Mouse (Mus musculus): ENCODE data around the gene Ttll3. TPM values are rescaled to one million over a fixed set of nuclear protein-coding genes. Genes with fewer than 3 reads are reported as not detected.

The Ttll3 gene
- polyA plus RNA-seq, 1 experiment from 2014 or later = 2.5 TPM

DNA sequence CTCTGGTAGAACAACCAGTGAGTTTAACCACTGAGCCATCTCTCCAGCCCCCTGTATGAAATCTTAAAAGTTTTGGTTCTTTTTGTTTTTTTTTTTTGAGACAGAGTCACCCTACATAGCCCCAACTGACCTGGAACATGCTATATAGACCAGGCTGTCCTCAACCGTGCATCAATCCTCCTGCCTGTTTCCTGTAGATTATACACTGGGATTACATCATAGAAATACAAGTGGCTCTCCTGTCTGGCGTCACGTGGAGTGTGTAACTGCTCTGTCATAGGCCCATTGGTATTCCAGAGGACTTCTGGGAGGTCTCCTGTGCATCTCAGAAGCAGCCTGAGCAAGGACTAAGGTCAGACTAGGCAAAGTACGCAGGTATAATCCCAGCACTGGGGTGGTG is 33.9 kb downstream of the Ttll3 start:
- no peaks in the 10 kb centered on the region for H3K36me3 ChIP-seq (ENCODE audit: control insufficient read depth, insufficient read depth, low read length)
- peaks cover 7% of the 10 kb centered on the region; the same call in 1 of the 2 replicates for H3K4me1 ChIP-seq (ENCODE audit: control insufficient read depth, insufficient read depth, low read length)
- 69% methylated on average over 4 of the region's 4 CpGs for WGBS
- H3K27ac ChIP-seq (ENCODE audit: low read depth, low read length) = no peak overlapping the region
- no peak overlapping the region for H3K4me2 ChIP-seq (ENCODE audit: low read length)
- ATAC-seq (no peak), DNase-seq (ENCODE audit: low spot score) (no peak)
- no peak overlapping the region for H3K4me3 ChIP-seq (ENCODE audit: low read depth, low read length)
- H3K9ac ChIP-seq (ENCODE audit: low read length) = no peak overlapping the region
- H3K9me3 ChIP-seq (replicated peaks; ENCODE audit: control insufficient read depth, low read length) = no peaks in the 10 kb centered on the region
- H3K27me3 ChIP-seq (replicated peaks; ENCODE audit: control insufficient read depth, insufficient read depth, low read length) = no peaks in the 10 kb centered on the region

GRCm38 (mm10) chr6:113424187-113424586 is 35.1 kb downstream of the Ttll3 start:
- Histone ChIP-seq H3K4me3 (ENCODE audit: low read depth, low read length) (no peak overlapping the region), H3K4me2 (ENCODE audit: low read length) (no peak overlapping the region), H3K9me3 (replicated peaks; ENCODE audit: control insufficient read depth, low read length) (no peaks in the 10 kb centered on the region), H3K4me1 (ENCODE audit: control insufficient read depth, insufficient read depth, low read length) (no peaks in the 10 kb centered on the region), H3K36me3 (ENCODE audit: control insufficient read depth, insufficient read depth, low read length) (no peaks in the 10 kb centered on the region), H3K27me3 (replicated peaks; ENCODE audit: control insufficient read depth, insufficient read depth, low read length) (no peaks in the 10 kb centered on the region), H3K27ac (ENCODE audit: low read depth, low read length) (no peak overlapping the region), H3K9ac (ENCODE audit: low read length) (no peak overlapping the region)
- 90% methylated on average over 7 of the region's 7 CpGs for WGBS
- ATAC-seq (no peak), DNase-seq (ENCODE audit: low spot score) (no peak)

- WGBS = 90% methylated on average over 4 of the region's 4 CpGs
- ATAC-seq = no peak
- H3K4me1 ChIP-seq (ENCODE audit: control insufficient read depth, insufficient read depth, low read length) = no peaks in the 10 kb centered on the region
- no peak overlapping the region for H3K4me3 ChIP-seq (ENCODE audit: low read depth, low read length)
- H3K36me3 ChIP-seq (ENCODE audit: control insufficient read depth, insufficient read depth, low read length) = no peaks in the 10 kb centered on the region
- no peak overlapping the region for H3K27ac ChIP-seq (ENCODE audit: low read depth, low read length)
- H3K27me3 ChIP-seq (replicated peaks; ENCODE audit: control insufficient read depth, insufficient read depth, low read length) = no peaks in the 10 kb centered on the region
- no peaks in the 10 kb centered on the region for H3K9me3 ChIP-seq (replicated peaks; ENCODE audit: control insufficient read depth, low read length)
- no peak for DNase-seq (ENCODE audit: low spot score)
- H3K4me2 ChIP-seq (ENCODE audit: low read length) = no peak overlapping the region
- no peak overlapping the region for H3K9ac ChIP-seq (ENCODE audit: low read length)
Observed at GRCm38 (mm10) chr6:113426696-113427095, 37.6 kb downstream of the Ttll3 start.

DNA sequence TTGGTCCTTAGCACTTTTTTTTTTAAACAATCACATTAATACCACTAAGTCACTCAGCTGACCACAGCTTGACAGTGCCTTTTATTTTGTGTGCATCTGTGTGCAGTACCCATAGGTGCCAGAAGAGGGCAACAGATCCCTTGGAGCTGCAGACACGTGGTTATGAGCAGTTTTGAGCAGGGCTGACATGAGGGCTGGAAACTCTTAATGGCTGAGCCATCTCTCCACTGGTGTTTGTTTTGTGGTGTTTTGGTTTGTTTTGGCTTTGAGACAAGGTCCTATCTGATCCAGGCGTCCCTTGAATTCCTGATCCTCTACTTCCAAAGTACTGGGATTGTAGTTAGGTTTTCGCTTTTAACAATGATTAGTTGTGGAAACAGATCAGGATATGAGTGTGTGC is 38.3 kb downstream of the Ttll3 start:
- H3K4me1 ChIP-seq (ENCODE audit: control insufficient read depth, insufficient read depth, low read length) = no peaks in the 10 kb centered on the region

DNA sequence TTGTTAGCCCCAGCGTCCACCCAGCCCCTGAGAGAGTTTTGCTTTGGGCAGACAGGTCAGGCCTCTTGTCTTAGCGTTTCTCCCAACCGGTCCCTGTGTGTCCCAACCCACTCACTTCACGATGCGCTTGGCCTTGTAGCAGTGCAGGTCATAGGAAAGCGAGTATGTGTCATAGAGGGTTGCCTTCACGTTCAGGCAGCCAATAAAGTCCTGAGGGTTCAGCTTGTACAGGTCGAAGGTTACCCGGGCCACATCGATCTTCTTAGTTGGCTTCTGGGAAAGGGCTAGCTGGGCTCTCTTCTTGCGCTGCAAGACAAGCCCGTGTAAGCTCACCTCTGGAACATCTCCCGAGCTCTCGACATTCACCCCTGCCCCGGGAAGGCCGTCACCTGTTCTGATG is 38.9 kb downstream of the Ttll3 start:
- Histone ChIP-seq H3K9ac (ENCODE audit: low read length) (no peak overlapping the region), H3K27me3 (replicated peaks; ENCODE audit: control insufficient read depth, insufficient read depth, low read length) (no peaks in the 10 kb centered on the region), H3K36me3 (ENCODE audit: control insufficient read depth, insufficient read depth, low read length) (no peaks in the 10 kb centered on the region), H3K4me3 (ENCODE audit: low read depth, low read length) (no peak overlapping the region), H3K4me2 (ENCODE audit: low read length) (no peak overlapping the region), H3K4me1 (ENCODE audit: control insufficient read depth, insufficient read depth, low read length) (no peaks in the 10 kb centered on the region), H3K27ac (ENCODE audit: low read depth, low read length) (no peak overlapping the region), H3K9me3 (replicated peaks; ENCODE audit: control insufficient read depth, low read length) (no peaks in the 10 kb centered on the region)
- 93% methylated on average over 16 of the region's 16 CpGs for WGBS
- ATAC-seq (no peak), DNase-seq (ENCODE audit: low spot score) (no peak)

More for the DNA sequence above, 38.3 kb downstream of the Ttll3 start:
- no peak overlapping the region for H3K27ac ChIP-seq (ENCODE audit: low read depth, low read length)
- no peaks in the 10 kb centered on the region for H3K9me3 ChIP-seq (replicated peaks; ENCODE audit: control insufficient read depth, low read length)
- ATAC-seq = no peak
- no peak overlapping the region for H3K9ac ChIP-seq (ENCODE audit: low read length)
- H3K4me3 ChIP-seq (ENCODE audit: low read depth, low read length) = no peak overlapping the region
- no peaks in the 10 kb centered on the region for H3K27me3 ChIP-seq (replicated peaks; ENCODE audit: control insufficient read depth, insufficient read depth, low read length)
- WGBS = 61% methylated on average over 3 of the region's 3 CpGs
- DNase-seq (ENCODE audit: low spot score) = no peak
- H3K4me2 ChIP-seq (ENCODE audit: low read length) = no peak overlapping the region
- H3K36me3 ChIP-seq (ENCODE audit: control insufficient read depth, insufficient read depth, low read length) = no peaks in the 10 kb centered on the region

DNA sequence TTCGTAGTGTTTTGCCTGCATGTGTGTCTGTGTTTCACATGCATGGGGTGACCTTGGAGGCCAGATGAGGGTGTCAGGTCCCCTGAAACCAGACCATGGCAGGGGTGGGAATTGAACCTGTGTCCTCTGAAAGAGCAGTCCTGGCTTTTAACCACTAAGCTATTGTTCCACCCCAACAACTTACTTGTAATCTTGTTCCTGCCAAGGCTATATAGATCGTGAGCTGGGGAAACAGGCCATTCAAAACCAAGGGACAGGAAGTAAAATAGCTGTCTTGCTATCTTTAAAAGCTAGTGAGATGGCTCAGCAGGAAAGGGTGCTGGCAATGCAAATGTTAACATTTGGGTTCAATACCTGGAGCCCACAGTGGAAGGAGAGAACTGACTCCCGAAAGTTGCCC is 40.9 kb downstream of the Ttll3 start:
- H3K4me1 ChIP-seq (ENCODE audit: control insufficient read depth, insufficient read depth, low read length) = no peaks in the 10 kb centered on the region
- H3K4me2 ChIP-seq (ENCODE audit: low read length) = no peak overlapping the region
- no peaks in the 10 kb centered on the region for H3K9me3 ChIP-seq (replicated peaks; ENCODE audit: control insufficient read depth, low read length)
- ATAC-seq (no peak), DNase-seq (ENCODE audit: low spot score) (no peak)
- H3K36me3 ChIP-seq (ENCODE audit: control insufficient read depth, insufficient read depth, low read length) = no peaks in the 10 kb centered on the region
- no peak overlapping the region for H3K9ac ChIP-seq (ENCODE audit: low read length)
- H3K27ac ChIP-seq (ENCODE audit: low read depth, low read length) = no peak overlapping the region
- H3K4me3 ChIP-seq (ENCODE audit: low read depth, low read length) = no peak overlapping the region
- H3K27me3 ChIP-seq (replicated peaks; ENCODE audit: control insufficient read depth, insufficient read depth, low read length) = no peaks in the 10 kb centered on the region
- 88% methylated on average over 3 of the region's 3 CpGs for WGBS

DNA sequence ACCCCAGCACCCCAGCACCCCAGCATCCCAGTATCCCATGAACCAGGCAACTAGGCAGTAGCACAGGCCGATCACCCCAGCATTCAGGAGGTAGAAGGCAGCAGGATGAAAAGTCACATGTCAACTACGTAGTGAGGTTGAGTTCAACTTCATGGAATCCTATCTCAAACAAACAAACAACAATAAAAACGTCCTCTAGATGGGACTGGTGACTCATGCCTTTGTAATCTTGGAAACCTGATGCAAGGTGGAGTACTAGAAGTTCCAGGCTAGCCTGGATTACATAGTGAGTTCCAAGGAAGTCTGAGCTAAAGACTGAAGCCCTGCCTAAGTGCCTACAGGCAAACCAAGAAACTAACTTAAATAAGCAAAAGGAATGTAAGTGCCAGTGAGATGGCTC is 41.8 kb downstream of the Ttll3 start:
- no peak for ATAC-seq
- DNase-seq (ENCODE audit: low spot score) = no peak
- H3K9ac ChIP-seq (ENCODE audit: low read length) = no peak overlapping the region
- H3K27ac ChIP-seq (ENCODE audit: low read depth, low read length) = no peak overlapping the region
- no peak overlapping the region for H3K4me2 ChIP-seq (ENCODE audit: low read length)
- H3K27me3 ChIP-seq (replicated peaks; ENCODE audit: control insufficient read depth, insufficient read depth, low read length) = no peaks in the 10 kb centered on the region
- H3K36me3 ChIP-seq (ENCODE audit: control insufficient read depth, insufficient read depth, low read length) = no peaks in the 10 kb centered on the region
- no peaks in the 10 kb centered on the region for H3K9me3 ChIP-seq (replicated peaks; ENCODE audit: control insufficient read depth, low read length)
- 66% methylated on average over 3 of the region's 3 CpGs for WGBS
- H3K4me1 ChIP-seq (ENCODE audit: control insufficient read depth, insufficient read depth, low read length) = no peaks in the 10 kb centered on the region
- no peak overlapping the region for H3K4me3 ChIP-seq (ENCODE audit: low read depth, low read length)

- Histone ChIP-seq H3K4me2 (ENCODE audit: low read length) (no peak overlapping the region), H3K4me3 (ENCODE audit: low read depth, low read length) (no peak overlapping the region), H3K4me1 (ENCODE audit: control insufficient read depth, insufficient read depth, low read length) (no peaks in the 10 kb centered on the region), H3K27ac (ENCODE audit: low read depth, low read length) (no peak overlapping the region), H3K9ac (ENCODE audit: low read length) (no peak overlapping the region), H3K9me3 (replicated peaks; ENCODE audit: control insufficient read depth, low read length) (no peaks in the 10 kb centered on the region), H3K27me3 (replicated peaks; ENCODE audit: control insufficient read depth, insufficient read depth, low read length) (no peaks in the 10 kb centered on the region), H3K36me3 (ENCODE audit: control insufficient read depth, insufficient read depth, low read length) (no peaks in the 10 kb centered on the region)
- ATAC-seq (no peak), DNase-seq (ENCODE audit: low spot score) (no peak)
- 59% methylated on average over 3 of the region's 3 CpGs for WGBS
Observed at GRCm38 (mm10) chr6:113431801-113432200, 42.7 kb downstream of the Ttll3 start.

- Histone ChIP-seq H3K27ac (ENCODE audit: low read depth, low read length) (no peak overlapping the region), H3K27me3 (replicated peaks; ENCODE audit: control insufficient read depth, insufficient read depth, low read length) (no peaks in the 10 kb centered on the region), H3K4me1 (ENCODE audit: control insufficient read depth, insufficient read depth, low read length) (no peaks in the 10 kb centered on the region), H3K9me3 (replicated peaks; ENCODE audit: control insufficient read depth, low read length) (no peaks in the 10 kb centered on the region), H3K36me3 (ENCODE audit: control insufficient read depth, insufficient read depth, low read length) (no peaks in the 10 kb centered on the region), H3K4me3 (ENCODE audit: low read depth, low read length) (no peak overlapping the region), H3K4me2 (ENCODE audit: low read length) (no peak overlapping the region), H3K9ac (ENCODE audit: low read length) (no peak overlapping the region)
- ATAC-seq = no peak
- WGBS = 66% methylated on average over 3 of the region's 3 CpGs
- no peak for DNase-seq (ENCODE audit: low spot score)
Observed at GRCm38 (mm10) chr6:113433661-113434060, 44.6 kb downstream of the Ttll3 start.
